Mouse (Mus musculus) forebrain, embryonic 15.5 days (tissue): ENCODE measurements around the gene Wnt11. TPM values are rescaled to one million over a fixed set of nuclear protein-coding genes. Genes with fewer than 3 reads are reported as not detected.

ENCODE experiments used
- ATAC-seq: fragments of 200-750 bp; cut with Nextera tagmentation; replicated peaks from 2 replicates; pipeline ENCODE4 v1.8.0; 2017; ENCODE audit warnings: mild to moderate bottlenecking, moderate TSS enrichment, moderate library complexity
- H3K27ac ChIP-seq: fragments of 300-500 bp; sonication (generic); replicated peaks from 2 replicates; pipeline ENCODE4 v1.5.1; 2015; ENCODE audit warnings: mild to moderate bottlenecking, inconsistent platforms
- H3K27me3 ChIP-seq: fragments of 300-500 bp; sonication (generic); 2 replicates; pipeline ENCODE4 v1.6.1; 2015; ENCODE audit warnings: inconsistent platforms
- H3K36me3 ChIP-seq: fragments of 300-500 bp; sonication (generic); 2 replicates; pipeline ENCODE4 v1.6.1; 2015; ENCODE audit warnings: mild to moderate bottlenecking, inconsistent platforms
- H3K4me1 ChIP-seq: fragments of 300-500 bp; sonication (generic); 2 replicates; pipeline ENCODE4 v1.6.1; 2015; ENCODE audit warnings: inconsistent platforms
- H3K4me2 ChIP-seq: fragments of 300-500 bp; sonication (generic); replicated peaks from 2 replicates; pipeline ENCODE4 v1.6.1; 2015; ENCODE audit warnings: mild to moderate bottlenecking, inconsistent platforms
- H3K4me3 ChIP-seq: fragments of 300-500 bp; sonication (generic); 2 replicates; pipeline ENCODE4 v1.5.1; 2015; ENCODE audit warnings: mild to moderate bottlenecking, inconsistent platforms
- H3K9ac ChIP-seq: fragments of 300-500 bp; sonication (generic); replicated peaks from 2 replicates; pipeline ENCODE4 v1.6.1; 2015; ENCODE audit warnings: mild to moderate bottlenecking, inconsistent platforms
- H3K9me3 ChIP-seq: fragments of 300-500 bp; sonication (generic); 2 replicates; pipeline ENCODE4 v1.6.1; 2016; ENCODE audit warnings: inconsistent platforms
- WGBS: fragments of 180-500 bp; shearing (Covaris S2); methylation state at CpG from one replicate; pipeline ENCODE4 v1.1.7; 2015; ENCODE audit warnings: mixed read lengths; 5-methylcytosine and 5-hydroxymethylcytosine counted together
- polyA plus RNA-seq: library from polyadenylated mRNA; unstranded; fragments of >200 nt; fragmentation: Nextera tagmentation; extraction: Ambion mirVana; gene quantifications from 2 replicates; pipeline ENCODE4 v1.2.1, GENCODE M21; 2015

Wnt11 gene
- 0.43 and 0.53 TPM in 2 replicates for polyA plus RNA-seq

DNA sequence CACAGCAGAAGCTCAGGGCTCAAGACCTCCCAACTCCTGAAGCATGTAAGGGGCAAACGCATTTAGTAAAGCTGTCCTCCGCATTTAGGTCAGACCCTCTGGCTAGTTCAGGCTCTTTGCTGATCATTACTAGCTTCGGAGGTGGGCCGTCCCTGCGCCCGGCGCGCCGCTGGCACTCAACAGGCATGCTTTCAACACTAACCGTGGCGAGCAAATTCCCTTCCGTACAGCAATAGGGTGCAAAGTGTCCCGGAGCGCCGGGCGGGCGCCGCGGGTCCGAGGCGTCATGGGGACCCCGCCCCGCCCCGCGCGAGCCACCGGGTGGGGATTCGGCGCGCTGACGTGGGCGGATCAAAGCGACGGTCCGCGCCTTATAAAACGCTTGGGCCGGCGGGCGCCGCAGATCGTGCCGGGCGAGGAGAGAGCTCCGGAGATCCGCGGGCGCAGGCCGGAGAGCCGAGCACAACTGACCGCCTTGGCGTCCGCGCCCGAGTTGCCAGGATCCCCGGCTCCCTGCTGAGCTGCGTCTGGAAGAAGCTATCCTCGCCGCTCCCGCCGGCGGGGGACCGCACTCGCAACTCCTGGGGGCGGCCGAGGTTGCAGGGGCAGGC, at the start of gene Wnt11:
Wnt11 (plus strand) TSS at position 402 of the 611 bp plus-strand sequence.
- H3K4me1 ChIP-seq: peaks cover 50% of the 10 kb centered on the region
- ATAC-seq: no peak

DNA sequence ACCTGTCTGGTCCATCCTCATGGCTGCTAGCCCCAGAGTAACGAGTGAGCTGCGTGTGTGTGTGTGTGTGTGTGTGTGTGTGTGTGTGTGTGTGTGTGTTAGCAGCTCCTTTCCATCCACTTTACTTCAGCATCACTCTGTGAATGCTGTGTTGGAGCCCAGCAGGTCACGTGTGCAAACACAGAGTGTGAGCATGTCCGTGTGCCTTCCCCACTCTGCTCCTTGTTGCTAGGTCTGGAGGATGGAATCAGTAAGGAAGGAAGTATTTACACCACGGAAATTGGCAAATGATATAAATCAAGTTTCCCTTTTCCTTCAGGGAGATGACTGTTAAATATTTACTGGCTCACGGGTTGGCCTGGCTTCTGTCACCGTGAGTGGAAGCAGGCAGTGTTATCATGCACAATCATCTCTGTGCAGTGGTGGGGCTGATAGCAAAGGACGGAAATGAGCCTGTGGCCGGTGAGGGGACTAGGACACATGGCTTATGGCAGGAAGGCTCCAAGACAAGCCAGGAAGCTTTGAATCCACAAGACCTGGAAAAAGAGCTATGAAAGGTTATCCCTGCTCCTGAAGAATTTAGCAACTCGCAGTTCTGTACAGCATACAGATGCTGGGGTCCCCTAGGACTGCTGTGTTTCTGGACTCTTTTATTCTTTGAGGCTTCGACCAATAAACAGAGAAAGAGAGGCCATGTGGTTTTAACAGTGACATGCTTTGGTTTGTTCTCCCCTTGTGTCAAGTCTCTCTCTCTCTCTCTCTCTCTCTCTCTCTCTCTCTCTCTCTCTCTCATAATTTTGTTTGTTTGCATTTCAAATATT, 47.9 kb upstream of the Wnt11 start:
- Histone ChIP-seq H3K4me1 (peaks cover 16% of the 10 kb centered on the region), H3K9ac (no peak overlapping the region), H3K9me3 (no peaks in the 10 kb centered on the region), H3K4me3 (no peak overlapping the region), H3K36me3 (no peaks in the 10 kb centered on the region), H3K4me2 (no peak overlapping the region), H3K27me3 (no peaks in the 10 kb centered on the region), H3K27ac (no peak overlapping the region)
- WGBS: 79% methylated on average over 11 of the region's 11 CpGs
- no peak for ATAC-seq

More for the DNA sequence above, at the start of gene Wnt11:
- WGBS: under 1% methylated on average over 66 of the region's 66 CpGs
- peak within 1 kb of the TSS; percentile 77 for H3K4me2 ChIP-seq
- H3K27ac ChIP-seq: no peak within 1 kb of the TSS
- H3K27me3 ChIP-seq: peaks cover 73% of the 10 kb centered on the region
- no peaks in the 10 kb centered on the region for H3K36me3 ChIP-seq
- H3K9me3 ChIP-seq: no peaks in the 10 kb centered on the region
- peak within 1 kb of the TSS; percentile 30; the same call in 1 of the 2 replicates for H3K9ac ChIP-seq
- peak within 1 kb of the TSS; percentile 53 for H3K4me3 ChIP-seq

DNA sequence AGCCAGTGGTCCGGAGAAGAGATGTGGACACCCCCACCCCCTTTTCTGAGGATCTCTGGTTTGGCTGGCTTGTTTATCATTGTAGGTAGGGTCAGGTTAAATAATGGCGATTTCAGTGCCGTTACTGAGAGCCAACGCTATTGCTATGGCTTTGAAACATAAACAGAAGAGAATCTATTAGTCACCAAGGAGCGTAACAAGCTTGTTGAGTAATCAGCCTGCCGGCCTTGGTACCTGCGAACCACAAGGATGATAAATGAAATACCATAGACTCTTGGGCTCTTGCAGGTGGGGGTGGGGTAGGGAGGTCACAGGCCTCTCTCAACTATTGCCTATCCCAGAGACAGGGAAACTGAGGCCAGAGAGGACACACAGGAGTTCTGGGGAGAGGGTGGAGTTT, 46.2 kb upstream of the Wnt11 start:
- Histone ChIP-seq H3K9ac (no peak overlapping the region), H3K27me3 (no peaks in the 10 kb centered on the region), H3K4me1 (peaks cover 12% of the 10 kb centered on the region), H3K27ac (no peak overlapping the region), H3K36me3 (no peaks in the 10 kb centered on the region), H3K4me2 (no peak overlapping the region), H3K9me3 (no peaks in the 10 kb centered on the region), H3K4me3 (no peak overlapping the region)
- 89% methylated on average over 7 of the region's 7 CpGs for WGBS
- no peak for ATAC-seq

DNA sequence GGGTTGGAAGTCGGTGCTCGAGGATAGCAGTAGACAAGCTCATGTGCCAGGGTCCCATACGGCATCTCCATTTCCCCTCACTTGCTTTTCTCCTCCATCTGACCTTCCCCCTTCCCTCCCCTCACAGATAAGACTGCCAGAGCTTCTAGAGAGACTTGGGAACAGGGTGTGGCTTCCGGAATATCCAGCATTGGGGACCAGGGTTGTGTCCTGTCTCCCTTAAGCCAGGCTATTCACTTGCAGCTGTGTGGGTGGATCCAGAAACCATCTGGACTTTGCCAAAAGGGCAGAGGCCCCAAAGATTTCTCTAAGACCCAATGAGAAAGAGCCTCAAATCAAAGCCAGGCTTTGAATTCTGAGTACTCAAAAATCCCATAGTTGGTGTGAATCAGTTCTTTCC, 45.8 kb upstream of the Wnt11 start:
- H3K9me3 ChIP-seq: no peaks in the 10 kb centered on the region
- H3K4me1 ChIP-seq: peaks cover 8% of the 10 kb centered on the region
- H3K4me2 ChIP-seq: no peak overlapping the region
- H3K36me3 ChIP-seq: no peaks in the 10 kb centered on the region
- H3K4me3 ChIP-seq: no peak overlapping the region
- no peak overlapping the region for H3K27ac ChIP-seq
- ATAC-seq: no peak
- H3K9ac ChIP-seq: no peak overlapping the region
- 90% methylated on average over 4 of the region's 4 CpGs for WGBS
- no peaks in the 10 kb centered on the region for H3K27me3 ChIP-seq

DNA sequence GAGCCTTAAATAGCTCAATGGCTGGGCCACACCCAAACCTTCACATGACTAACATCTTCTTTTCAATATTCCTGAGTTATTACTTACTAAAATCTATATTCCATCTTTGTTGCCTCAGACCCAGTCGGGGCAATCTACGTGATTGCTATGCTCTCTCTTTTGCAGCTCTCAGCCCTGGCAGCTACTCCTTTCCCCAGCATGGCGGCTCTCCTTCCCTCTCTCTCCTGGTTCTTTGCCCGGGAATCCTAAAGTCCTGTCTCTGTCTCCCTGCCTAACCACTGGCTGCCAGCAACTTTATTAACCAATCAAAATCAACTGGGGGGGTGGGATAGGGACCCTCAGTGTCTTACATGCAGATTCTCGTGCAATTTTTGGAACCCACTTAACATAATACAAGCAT, 43.0 kb upstream of the Wnt11 start:
- no peaks in the 10 kb centered on the region for H3K27me3 ChIP-seq
- H3K4me3 ChIP-seq: no peak overlapping the region
- H3K4me2 ChIP-seq: no peak overlapping the region
- no peak overlapping the region for H3K27ac ChIP-seq
- H3K9ac ChIP-seq: no peak overlapping the region
- 72% methylated on average over 5 of the region's 5 CpGs for WGBS
- no peaks in the 10 kb centered on the region for H3K9me3 ChIP-seq
- ATAC-seq: no peak
- H3K4me1 ChIP-seq: no peaks in the 10 kb centered on the region
- H3K36me3 ChIP-seq: no peaks in the 10 kb centered on the region

DNA sequence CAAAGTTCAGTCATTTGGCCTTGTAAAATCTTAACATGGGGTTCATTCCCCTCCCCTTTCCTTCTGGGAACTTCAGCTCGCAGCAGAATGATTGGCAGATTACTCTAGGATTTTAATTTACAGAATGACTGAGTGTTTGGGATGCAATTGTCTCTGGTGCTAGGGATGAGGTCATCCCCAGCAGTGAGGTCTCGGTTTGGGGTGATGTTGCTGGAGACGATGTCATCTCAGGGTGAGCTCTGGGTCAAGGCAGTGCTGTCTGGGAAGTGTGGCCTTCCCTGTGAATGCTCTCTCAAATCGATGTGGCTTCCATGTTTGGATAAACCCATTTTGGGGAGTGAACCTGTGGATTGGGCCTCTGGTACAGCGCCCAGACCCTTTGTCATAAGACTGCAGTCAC, 41.1 kb upstream of the Wnt11 start:
- Histone ChIP-seq H3K4me1 (no peaks in the 10 kb centered on the region), H3K4me2 (no peak overlapping the region), H3K9ac (no peak overlapping the region), H3K36me3 (no peaks in the 10 kb centered on the region), H3K27ac (no peak overlapping the region), H3K27me3 (no peaks in the 10 kb centered on the region), H3K9me3 (no peaks in the 10 kb centered on the region), H3K4me3 (no peak overlapping the region)
- 67% methylated on average over 5 of the region's 5 CpGs for WGBS
- ATAC-seq: no peak

DNA sequence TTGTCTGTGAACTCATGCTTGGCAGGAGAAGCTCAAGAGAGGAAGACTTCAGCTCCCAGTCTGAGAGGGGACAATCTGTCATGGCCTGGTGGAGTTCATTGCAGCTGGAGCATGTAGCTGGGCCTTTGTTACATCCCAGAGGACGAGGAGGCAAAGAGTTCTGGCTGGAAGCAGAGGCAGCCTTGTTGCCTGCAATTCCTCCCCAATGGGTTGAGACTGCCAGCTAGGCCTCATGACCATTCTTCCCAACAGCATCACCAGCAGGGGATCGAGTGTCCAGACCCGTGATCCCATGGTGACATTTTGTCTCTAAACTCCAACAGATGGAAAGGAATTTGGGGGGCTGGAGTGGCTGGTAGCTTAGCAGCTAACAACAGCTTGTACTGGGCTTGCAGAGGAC, 40.5 kb upstream of the Wnt11 start:
- no peak overlapping the region for H3K27ac ChIP-seq
- no peaks in the 10 kb centered on the region for H3K9me3 ChIP-seq
- H3K4me2 ChIP-seq: no peak overlapping the region
- WGBS: 64% methylated on average over 3 of the region's 3 CpGs
- no peaks in the 10 kb centered on the region for H3K27me3 ChIP-seq
- H3K9ac ChIP-seq: no peak overlapping the region
- H3K36me3 ChIP-seq: no peaks in the 10 kb centered on the region
- ATAC-seq: no peak
- H3K4me3 ChIP-seq: no peak overlapping the region
- H3K4me1 ChIP-seq: no peaks in the 10 kb centered on the region

DNA sequence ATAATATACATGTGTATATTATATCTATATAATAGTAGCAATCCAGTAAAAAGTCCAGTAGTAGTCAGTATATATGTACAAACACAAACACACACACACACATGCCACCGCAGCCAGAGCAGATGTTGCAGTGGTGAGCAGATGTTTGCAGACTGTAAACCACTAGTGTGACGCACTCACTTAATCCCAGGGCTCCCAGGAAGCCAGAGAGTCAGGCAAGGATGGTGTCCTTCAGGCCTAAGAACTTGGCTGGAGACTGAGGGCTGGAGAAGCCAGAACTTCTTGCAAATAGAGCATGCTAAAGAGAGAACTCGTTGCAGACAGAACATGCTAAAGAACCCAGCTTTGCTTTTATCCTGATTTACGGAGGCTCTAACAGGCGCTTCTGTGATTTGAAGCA, 39.3 kb upstream of the Wnt11 start:
- no peaks in the 10 kb centered on the region for H3K4me1 ChIP-seq
- no peaks in the 10 kb centered on the region for H3K9me3 ChIP-seq
- no peak overlapping the region for H3K9ac ChIP-seq
- no peak overlapping the region for H3K27ac ChIP-seq
- no peak overlapping the region for H3K4me3 ChIP-seq
- no peak for ATAC-seq
- no peaks in the 10 kb centered on the region for H3K36me3 ChIP-seq
- H3K27me3 ChIP-seq: no peaks in the 10 kb centered on the region
- no peak overlapping the region for H3K4me2 ChIP-seq
- 92% methylated on average over 5 of the region's 5 CpGs for WGBS

DNA sequence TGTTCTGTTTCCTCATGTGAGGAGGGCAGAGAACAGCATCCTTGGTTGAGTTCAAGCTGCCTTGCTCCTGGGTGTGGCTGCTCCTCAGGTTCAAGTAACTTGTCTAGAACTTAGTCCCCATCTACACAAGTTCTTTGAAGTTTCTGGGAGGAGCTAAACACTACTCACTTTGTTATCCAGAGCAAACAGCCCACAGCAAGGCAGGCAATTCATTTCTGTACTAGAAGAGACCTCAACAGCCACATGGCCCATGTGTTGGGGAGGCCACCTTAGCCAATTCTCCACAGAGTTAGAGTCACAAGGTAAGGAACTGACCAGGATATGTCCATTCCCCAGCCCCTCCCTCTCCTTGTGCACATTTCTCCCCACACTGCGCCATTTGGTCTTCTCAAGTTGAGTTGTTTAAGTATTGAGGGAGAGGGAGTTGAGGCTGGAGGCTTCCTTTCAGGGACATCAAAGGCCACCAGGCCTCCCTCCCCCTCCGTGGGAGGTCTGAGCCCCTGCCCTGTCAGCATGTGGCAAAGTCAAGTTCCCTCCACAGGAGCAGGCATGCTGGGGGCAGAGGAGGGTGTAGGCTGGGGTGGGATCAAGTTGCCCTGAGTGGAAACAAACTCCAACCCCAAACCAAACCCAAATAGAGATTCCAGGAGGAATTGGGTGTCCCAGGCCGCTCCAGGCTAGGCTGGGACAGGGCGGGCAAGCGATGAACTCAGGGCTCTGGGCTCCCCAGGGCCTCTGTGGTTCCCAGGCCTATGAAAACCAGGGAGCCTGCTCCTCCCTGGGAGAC, 37.4 kb upstream of the Wnt11 start:
- H3K9ac ChIP-seq: no peak overlapping the region
- WGBS: 40% methylated on average over 5 of the region's 5 CpGs
- no peaks in the 10 kb centered on the region for H3K27me3 ChIP-seq
- H3K4me3 ChIP-seq: no peak overlapping the region
- no peak overlapping the region for H3K27ac ChIP-seq
- H3K4me1 ChIP-seq: no peaks in the 10 kb centered on the region
- no peaks in the 10 kb centered on the region for H3K9me3 ChIP-seq
- H3K36me3 ChIP-seq: no peaks in the 10 kb centered on the region
- no peak overlapping the region for H3K4me2 ChIP-seq
- no peak for ATAC-seq

DNA sequence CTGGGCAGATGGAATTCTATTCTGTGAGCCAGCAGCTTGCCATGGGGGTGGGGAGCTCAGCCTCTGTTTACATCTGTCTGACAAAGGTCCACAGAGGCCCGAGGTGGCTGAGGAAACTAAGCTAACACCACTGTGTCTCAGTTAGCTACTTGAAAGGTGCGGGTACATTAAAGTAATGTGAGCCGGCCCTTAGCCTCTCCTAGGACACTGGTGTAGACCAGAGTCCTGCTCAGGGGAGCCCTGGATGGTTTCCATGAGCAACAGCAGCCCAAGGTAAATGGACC, 36.8 kb upstream of the Wnt11 start:
- Histone ChIP-seq H3K4me2 (no peak overlapping the region), H3K9me3 (no peaks in the 10 kb centered on the region), H3K4me3 (no peak overlapping the region), H3K9ac (no peak overlapping the region), H3K36me3 (no peaks in the 10 kb centered on the region), H3K27ac (no peak overlapping the region), H3K4me1 (no peaks in the 10 kb centered on the region), H3K27me3 (no peaks in the 10 kb centered on the region)
- ATAC-seq: no peak
- WGBS: 28% methylated on average over 3 of the region's 3 CpGs

DNA sequence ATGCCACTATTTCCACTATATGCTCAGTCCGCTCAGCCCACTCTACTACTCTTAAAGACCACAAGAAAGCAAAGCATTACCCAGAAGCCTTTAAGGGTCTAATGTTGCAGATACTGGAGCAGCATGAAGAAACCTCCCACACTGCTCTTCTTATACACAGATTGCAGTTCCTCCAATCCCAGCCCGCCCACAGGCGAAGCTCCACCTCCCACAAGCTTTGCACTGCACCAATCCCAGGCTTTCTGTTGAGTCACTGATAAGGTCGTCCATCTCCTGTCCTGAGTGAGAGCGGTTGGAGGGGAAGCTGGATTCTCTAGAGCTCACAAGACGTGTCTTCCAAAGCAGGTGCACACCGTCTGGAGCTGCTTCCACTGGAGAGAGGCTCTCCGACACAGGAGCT, 34.5 kb upstream of the Wnt11 start:
- Histone ChIP-seq H3K36me3 (no peaks in the 10 kb centered on the region), H3K4me3 (no peak overlapping the region), H3K27me3 (no peaks in the 10 kb centered on the region), H3K9me3 (no peaks in the 10 kb centered on the region), H3K4me1 (peaks cover 5% of the 10 kb centered on the region; the same call in 1 of the 2 replicates), H3K4me2 (no peak overlapping the region), H3K27ac (no peak overlapping the region), H3K9ac (no peak overlapping the region)
- WGBS: 73% methylated on average over 8 of the region's 8 CpGs
- no peak for ATAC-seq

DNA sequence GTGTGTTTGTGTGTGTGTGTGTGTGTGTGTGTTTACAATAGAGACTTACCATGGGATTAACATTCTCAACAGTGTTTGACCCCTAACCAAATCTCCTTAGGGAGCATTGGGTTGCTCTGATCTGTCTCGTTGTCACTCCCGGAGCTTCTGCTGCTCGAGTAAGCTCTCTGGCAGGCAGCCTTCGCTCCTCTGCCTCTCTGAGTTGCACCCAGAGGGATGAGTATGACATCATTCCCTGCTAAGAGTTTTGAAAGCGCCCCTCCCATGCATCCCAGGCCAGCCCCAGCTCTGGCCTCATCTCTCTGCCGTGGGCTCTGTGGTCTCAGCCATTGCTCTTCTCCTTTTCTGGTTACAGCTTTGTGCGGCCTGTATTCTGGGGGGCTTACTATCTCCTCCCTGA, 33.8 kb upstream of the Wnt11 start:
- no peaks in the 10 kb centered on the region for H3K9me3 ChIP-seq
- WGBS: 42% methylated on average over 7 of the region's 7 CpGs
- peaks cover 5% of the 10 kb centered on the region; the same call in 1 of the 2 replicates for H3K4me1 ChIP-seq
- H3K27ac ChIP-seq: no peak overlapping the region
- H3K4me3 ChIP-seq: no peak overlapping the region
- no peak for ATAC-seq
- H3K4me2 ChIP-seq: no peak overlapping the region
- H3K27me3 ChIP-seq: no peaks in the 10 kb centered on the region
- H3K36me3 ChIP-seq: no peaks in the 10 kb centered on the region
- H3K9ac ChIP-seq: no peak overlapping the region
